Mouse (Mus musculus) forebrain, embryonic 13.5 days (tissue): ENCODE data around the gene Kmt2c. TPM values are rescaled to one million over a fixed set of nuclear protein-coding genes. Genes with fewer than 3 reads are reported as not detected.
"Not testable (repeated sequence)": the region's sequence is repeated elsewhere in the genome, so short reads cannot be mapped to it uniquely, and the experiment has no call there.

Source experiments
- ATAC-seq: fragments of 200-750 bp; cut with Nextera tagmentation; 2 replicates; pipeline ENCODE4 v1.8.0; 2017
- H3K27ac ChIP-seq: fragments of 300-500 bp; sonication (generic); 2 replicates; pipeline ENCODE4 v1.5.1; 2015; ENCODE audit warnings: inconsistent platforms, mild to moderate bottlenecking, moderate library complexity
- H3K27me3 ChIP-seq: fragments of 300-500 bp; sonication (generic); 2 replicates; pipeline ENCODE4 v1.6.1; 2015; ENCODE audit warnings: mild to moderate bottlenecking, inconsistent platforms
- H3K36me3 ChIP-seq: fragments of 300-500 bp; sonication (generic); 2 replicates; pipeline ENCODE4 v1.6.1; 2015; ENCODE audit warnings: mild to moderate bottlenecking, inconsistent platforms; ENCODE audit not compliant: poor library complexity, severe bottlenecking
- H3K4me1 ChIP-seq: fragments of 300-500 bp; sonication (generic); 2 replicates; pipeline ENCODE4 v1.6.1; 2015; ENCODE audit warnings: inconsistent platforms
- H3K4me2 ChIP-seq: fragments of 300-500 bp; sonication (generic); 2 replicates; pipeline ENCODE4 v1.6.1; 2015; ENCODE audit warnings: inconsistent platforms, mild to moderate bottlenecking, moderate library complexity
- H3K4me3 ChIP-seq: fragments of 300-500 bp; sonication (generic); 2 replicates; pipeline ENCODE4 v1.5.1; 2015; ENCODE audit warnings: mild to moderate bottlenecking, inconsistent platforms
- H3K9ac ChIP-seq: fragments of 300-500 bp; sonication (generic); 2 replicates; pipeline ENCODE4 v1.6.1; 2015; ENCODE audit warnings: mild to moderate bottlenecking, inconsistent platforms
- H3K9me3 ChIP-seq: fragments of 300-500 bp; sonication (generic); replicated peaks from 2 replicates; pipeline ENCODE4 v1.6.1; 2016; ENCODE audit warnings: inconsistent platforms
- WGBS: fragments of 180-500 bp; shearing (Covaris S2); methylation state at CpG from one replicate; pipeline ENCODE4 v1.1.7; 2015; 5-methylcytosine and 5-hydroxymethylcytosine counted together
- polyA plus RNA-seq: library from polyadenylated mRNA; unstranded; fragments of >200 nt; fragmentation: Nextera tagmentation; extraction: Ambion mirVana; gene quantifications from 2 replicates; pipeline ENCODE4 v1.2.1, GENCODE M21; 2015

The Kmt2c gene
- polyA plus RNA-seq, 1 experiment from 2014 or later, result 25.0 TPM

DNA sequence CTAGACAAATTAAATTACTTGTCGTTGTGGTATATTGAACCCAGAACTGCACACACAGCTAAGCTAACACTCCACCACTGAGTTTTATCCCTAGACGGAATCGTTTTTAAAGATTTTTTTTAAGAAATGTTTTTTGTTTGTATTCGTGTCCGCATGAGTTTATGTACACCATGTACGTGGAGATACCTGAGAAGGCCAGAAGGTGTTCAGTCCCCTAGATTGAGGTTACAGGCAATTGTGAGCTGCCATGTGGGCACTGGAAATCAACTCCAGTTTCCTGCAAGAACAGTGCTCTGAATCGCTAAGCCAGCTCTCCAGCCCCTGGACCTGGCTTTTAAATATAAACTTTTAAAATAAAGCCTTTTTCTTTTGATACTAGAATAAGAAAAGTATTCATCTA lies 2.1 kb upstream of the Kmt2c start:
- Histone ChIP-seq H3K4me2 (peak overlapping the region; percentile 85), H3K36me3 (no peaks in the 10 kb centered on the region), H3K4me3 (peak overlapping the region; percentile 93), H3K27ac (no peak overlapping the region), H3K4me1 (peaks cover 18% of the 10 kb centered on the region), H3K27me3 (no peaks in the 10 kb centered on the region), H3K9ac (no peak overlapping the region), H3K9me3 (no peaks in the 10 kb centered on the region)
- 72% methylated on average over 7 of the region's 7 CpGs for WGBS
- ATAC-seq, result no peak

DNA sequence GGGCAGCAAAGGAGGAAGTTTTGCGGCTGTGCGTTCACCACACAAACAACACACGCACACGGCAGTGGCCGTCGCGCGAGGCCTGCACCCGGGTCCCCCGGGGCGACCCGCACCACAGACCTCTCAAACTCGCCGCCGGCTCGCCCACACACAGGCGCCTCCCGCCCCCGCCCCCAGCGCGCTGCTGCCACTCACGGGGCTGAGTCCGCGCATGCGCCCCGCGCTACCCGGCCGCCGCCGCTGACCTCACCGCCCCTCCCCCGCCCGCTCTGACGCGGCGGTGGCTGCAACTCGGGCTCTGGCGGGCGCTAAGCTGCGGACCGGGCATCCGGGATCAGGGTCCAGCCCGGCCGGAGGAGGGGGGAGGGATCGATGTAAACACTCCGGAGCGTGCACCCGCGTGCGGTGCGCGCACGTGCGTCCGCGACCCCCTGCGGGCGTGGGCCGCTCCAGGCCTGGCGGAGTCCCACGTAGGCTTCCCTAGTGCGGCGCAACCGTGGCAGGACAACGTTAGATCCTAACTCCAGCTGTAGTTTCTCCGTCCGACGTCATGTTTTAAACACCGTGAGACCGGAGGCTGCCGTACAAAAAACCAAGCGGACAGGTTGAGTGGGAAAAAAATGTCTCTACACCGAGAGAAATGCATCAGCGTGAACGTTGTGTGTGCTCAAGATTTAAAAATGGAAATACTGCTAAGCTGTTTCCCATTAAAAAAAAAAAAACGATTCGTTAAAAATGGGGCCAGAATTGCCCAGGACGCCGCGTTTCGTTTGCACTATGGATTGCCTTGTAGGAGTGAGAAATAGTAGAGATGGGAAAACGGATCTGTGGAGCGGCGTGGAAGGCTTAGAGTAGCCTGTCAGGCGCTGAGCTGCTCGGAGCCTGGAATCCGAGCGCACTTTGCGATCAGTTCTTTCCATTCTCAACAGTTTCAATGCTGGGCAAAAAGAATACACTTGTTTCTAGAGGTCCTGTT lies 1.1 kb upstream of the Kmt2c start:
- peak; percentile 88 for ATAC-seq
- Histone ChIP-seq H3K4me1 (peaks cover 20% of the 10 kb centered on the region), H3K9ac (peak overlapping the region; percentile 82), H3K27ac (peak overlapping the region; percentile 99), H3K4me3 (peak overlapping the region; percentile 93), H3K9me3 (no peaks in the 10 kb centered on the region), H3K27me3 (no peaks in the 10 kb centered on the region), H3K4me2 (peak overlapping the region; percentile 85), H3K36me3 (no peaks in the 10 kb centered on the region)
- under 1% methylated on average over 90 of the region's 90 CpGs for WGBS

DNA sequence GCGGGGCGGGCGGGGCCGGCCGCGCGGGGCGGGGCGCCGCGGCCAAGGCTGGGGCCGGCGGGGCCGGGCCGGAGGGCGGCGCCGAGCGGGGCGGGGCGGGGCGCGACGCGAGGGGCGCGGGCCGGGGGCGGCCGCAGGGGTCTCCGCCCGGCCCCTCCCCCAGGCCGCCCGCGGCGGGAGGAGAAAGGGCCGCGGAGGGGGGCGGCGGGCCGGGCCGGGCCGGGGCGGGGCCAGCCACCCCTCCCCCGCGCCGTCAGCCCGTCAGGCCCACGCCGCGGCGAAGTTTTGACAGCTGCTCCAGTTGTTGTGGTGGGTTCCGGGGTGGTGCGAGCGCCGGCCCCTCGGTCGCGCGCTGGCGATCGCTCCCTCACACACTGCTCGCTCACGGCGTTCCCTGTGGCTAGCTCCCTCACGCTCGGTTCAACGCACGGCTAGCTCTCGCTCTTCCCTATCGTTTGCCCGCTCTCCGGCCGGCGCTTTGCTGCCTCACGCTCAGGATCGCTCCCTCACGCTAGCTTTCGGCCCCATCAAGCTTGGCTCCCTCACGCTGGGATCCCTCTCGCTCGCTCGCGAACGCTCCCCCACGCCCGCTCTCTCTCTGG lies 339 bp upstream of the Kmt2c start:
- Histone ChIP-seq H3K4me3 (peak overlapping the region; percentile 93), H3K36me3 (no peaks in the 10 kb centered on the region), H3K9ac (peak overlapping the region; percentile 94), H3K27ac (peak overlapping the region; percentile 99), H3K4me1 (peaks cover 23% of the 10 kb centered on the region), H3K4me2 (peak overlapping the region; percentile 85), H3K9me3 (no peaks in the 10 kb centered on the region), H3K27me3 (no peaks in the 10 kb centered on the region)
- ATAC-seq, result peak; percentile 83
- WGBS, result under 1% methylated on average over 49 of the region's 87 CpGs

DNA sequence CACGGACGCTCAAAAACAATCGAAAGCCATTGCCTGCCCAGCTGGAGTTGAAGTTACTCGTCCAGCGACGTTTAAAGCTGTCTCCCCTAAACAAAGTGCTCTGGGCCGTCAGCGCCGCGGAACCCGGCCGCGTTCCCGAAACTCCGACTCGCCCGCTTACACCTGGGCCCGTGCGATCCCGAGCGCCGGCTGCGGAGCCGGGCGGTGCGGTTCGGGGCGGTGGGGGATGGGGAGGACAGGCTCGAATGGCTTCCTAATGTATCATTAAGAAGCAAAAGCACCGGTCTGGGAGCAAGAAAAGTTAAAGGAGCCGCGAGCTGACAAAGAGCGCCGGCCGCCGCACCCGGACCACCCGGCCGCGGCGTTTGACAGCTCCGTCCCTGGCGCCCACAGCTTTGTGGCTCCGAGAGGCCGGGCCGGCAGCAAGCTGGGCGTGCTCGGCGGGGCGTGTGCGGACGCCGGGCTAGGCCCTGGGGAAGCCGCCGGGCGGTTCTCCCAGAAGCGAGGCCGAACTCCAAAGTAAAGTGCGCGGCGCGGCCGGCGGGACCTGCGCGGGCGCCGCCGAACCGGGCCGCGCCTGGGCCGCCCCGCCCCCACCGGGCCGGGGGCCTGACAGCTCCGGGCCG lies 750 bp downstream of the Kmt2c start:
- Histone ChIP-seq H3K36me3 (no peaks in the 10 kb centered on the region), H3K9ac (peak overlapping the region; percentile 94)
- WGBS, result under 1% methylated on average over 69 of the region's 78 CpGs

DNA sequence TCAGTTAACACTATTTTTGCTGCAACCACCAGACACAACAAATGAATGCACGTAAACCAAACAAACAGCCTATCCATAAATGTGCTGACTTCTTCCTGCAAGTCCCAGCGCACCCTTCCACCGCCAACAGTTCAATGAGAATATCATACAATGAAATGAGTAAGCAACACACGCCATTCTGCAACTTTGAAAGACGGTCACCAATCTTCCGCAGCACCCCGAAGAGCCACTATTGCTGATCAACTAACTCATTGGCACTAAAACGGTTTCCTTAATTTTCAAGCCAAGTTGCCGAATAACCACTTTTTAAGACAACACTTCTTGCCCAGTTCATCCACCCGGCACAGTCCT lies 1.2 kb downstream of the Kmt2c start:
- WGBS, result under 1% methylated on average over 10 of the region's 10 CpGs
- no peaks in the 10 kb centered on the region for H3K27me3 ChIP-seq
- H3K36me3 ChIP-seq, result no peaks in the 10 kb centered on the region
- H3K27ac ChIP-seq, result peak overlapping the region; percentile 99
- H3K4me3 ChIP-seq, result peak overlapping the region; percentile 93
- H3K9ac ChIP-seq, result peak overlapping the region; percentile 94
- peak overlapping the region; percentile 85 for H3K4me2 ChIP-seq
- peaks cover 23% of the 10 kb centered on the region for H3K4me1 ChIP-seq
- no peak for ATAC-seq
- no peaks in the 10 kb centered on the region for H3K9me3 ChIP-seq

More for the DNA sequence above, 750 bp downstream of the Kmt2c start:
- peaks cover 23% of the 10 kb centered on the region for H3K4me1 ChIP-seq
- peak; percentile 11; the same call in 1 of the 2 replicates for ATAC-seq
- H3K4me2 ChIP-seq, result peak overlapping the region; percentile 85
- H3K27me3 ChIP-seq, result no peaks in the 10 kb centered on the region
- peak overlapping the region; percentile 93 for H3K4me3 ChIP-seq
- no peaks in the 10 kb centered on the region for H3K9me3 ChIP-seq
- H3K27ac ChIP-seq, result peak overlapping the region; percentile 99

DNA sequence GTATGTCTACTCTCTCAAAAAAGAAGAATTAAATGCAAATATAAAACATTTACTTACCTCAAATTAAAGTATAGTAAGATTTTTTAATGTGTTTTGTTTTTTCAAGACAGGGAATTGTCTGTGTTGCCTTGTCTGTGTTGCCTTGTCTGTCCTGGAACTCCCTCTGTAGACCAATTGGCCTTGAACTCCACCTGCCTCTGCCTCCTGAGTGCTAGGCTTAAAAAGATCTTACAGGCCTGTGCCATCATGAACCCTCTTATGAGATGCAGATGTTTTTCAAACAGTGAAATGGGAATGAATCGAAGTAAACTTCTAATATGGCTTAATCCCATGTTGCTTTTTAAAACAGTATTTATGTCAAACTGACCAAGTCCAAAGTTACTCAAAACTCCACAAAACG lies 1.9 kb downstream of the Kmt2c start:
- Histone ChIP-seq H3K4me3 (peak overlapping the region; percentile 93), H3K36me3 (no peaks in the 10 kb centered on the region), H3K27ac (no peak overlapping the region), H3K27me3 (no peaks in the 10 kb centered on the region), H3K9me3 (no peaks in the 10 kb centered on the region), H3K4me2 (peak overlapping the region; percentile 85), H3K9ac (peak overlapping the region; percentile 94), H3K4me1 (peaks cover 23% of the 10 kb centered on the region)
- ATAC-seq, result no peak
- WGBS, result 54% methylated on average over 2 of the region's 2 CpGs

DNA sequence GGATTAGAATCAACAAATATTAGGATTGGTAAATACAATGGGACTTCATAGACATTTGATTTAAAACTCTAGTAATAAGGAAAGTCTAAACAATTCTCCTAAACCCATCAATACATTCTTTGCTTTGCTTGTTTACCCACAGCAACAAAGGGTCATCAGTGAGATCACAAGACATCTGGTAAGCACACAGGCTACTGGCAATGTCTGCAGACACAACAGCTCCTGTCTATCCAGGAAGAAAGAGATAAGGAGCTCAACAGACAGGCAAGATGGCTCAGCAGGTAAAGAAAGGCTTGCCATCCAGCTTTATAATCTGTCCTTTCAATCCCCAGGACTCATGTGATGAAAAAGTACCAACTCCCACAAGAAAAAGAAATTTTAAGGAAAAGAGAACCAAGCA lies 19.7 kb downstream of the Kmt2c start:
- H3K9me3 ChIP-seq, result no peaks in the 10 kb centered on the region
- H3K9ac ChIP-seq, result no peak overlapping the region
- H3K4me1 ChIP-seq, result peaks cover 6% of the 10 kb centered on the region; the same call in 1 of the 2 replicates
- ATAC-seq, result no peak
- no peak overlapping the region for H3K4me3 ChIP-seq
- no peaks in the 10 kb centered on the region for H3K36me3 ChIP-seq
- H3K27me3 ChIP-seq, result no peaks in the 10 kb centered on the region
- no peak overlapping the region for H3K4me2 ChIP-seq
- H3K27ac ChIP-seq, result no peak overlapping the region

DNA sequence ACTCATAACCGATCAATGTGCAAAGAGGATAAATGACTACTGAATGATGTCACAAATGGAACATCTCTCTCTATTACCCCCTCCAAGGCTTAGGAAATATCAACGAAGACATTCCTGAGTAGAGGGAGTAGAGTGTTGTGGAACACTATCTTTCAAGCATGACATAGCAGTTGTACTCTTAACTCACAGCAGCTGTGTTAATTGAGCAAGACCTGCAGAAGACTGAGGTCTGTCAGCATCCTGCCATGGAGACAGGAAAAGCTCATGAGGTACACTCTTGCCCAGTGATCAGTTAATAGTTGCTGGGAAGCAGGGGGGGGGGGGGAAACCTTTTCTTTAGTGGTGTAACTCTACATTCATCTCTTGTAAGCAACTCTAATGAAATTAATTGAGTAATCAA lies 22.8 kb downstream of the Kmt2c start:
- no peak for ATAC-seq
- 81% methylated on average over 2 of the region's 2 CpGs for WGBS
- H3K4me3 ChIP-seq, result no peak overlapping the region

DNA sequence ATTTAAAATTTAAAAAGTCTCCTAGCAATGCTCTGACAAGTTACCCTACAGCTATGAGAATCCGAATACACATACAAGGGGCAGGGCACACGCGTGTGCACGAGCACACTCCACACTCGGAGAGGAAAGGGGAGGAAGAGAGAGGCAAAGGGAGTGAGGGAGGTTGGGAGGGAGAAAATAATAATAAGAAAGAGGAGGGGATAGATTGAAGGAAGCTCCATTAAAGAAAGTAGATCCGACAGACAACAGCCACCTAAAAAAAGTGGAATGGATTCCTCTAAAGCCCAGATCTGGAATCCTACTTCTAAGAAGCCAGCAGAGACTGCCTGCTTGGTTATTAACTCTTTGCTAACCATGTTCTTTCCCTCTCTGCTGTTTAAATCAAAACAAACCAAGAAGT lies 26.5 kb downstream of the Kmt2c start:
- Histone ChIP-seq H3K4me3 (peak overlapping the region; percentile 37), H3K4me1 (peaks cover 19% of the 10 kb centered on the region), H3K27me3 (no peaks in the 10 kb centered on the region), H3K36me3 (no peaks in the 10 kb centered on the region), H3K9ac (peak overlapping the region; percentile 47; the same call in 1 of the 2 replicates), H3K9me3 (no peaks in the 10 kb centered on the region), H3K27ac (peak overlapping the region; percentile 67; the same call in 1 of the 2 replicates), H3K4me2 (peak overlapping the region; percentile 60)
- WGBS, result 2% methylated on average over 6 of the region's 6 CpGs
- ATAC-seq, result peak; percentile 75

More for the DNA sequence above, 22.8 kb downstream of the Kmt2c start:
- no peaks in the 10 kb centered on the region for H3K36me3 ChIP-seq
- H3K4me1 ChIP-seq, result peaks cover 19% of the 10 kb centered on the region
- H3K4me2 ChIP-seq, result no peak overlapping the region
- H3K9me3 ChIP-seq, result no peaks in the 10 kb centered on the region
- H3K27ac ChIP-seq, result no peak overlapping the region
- H3K27me3 ChIP-seq, result no peaks in the 10 kb centered on the region
- no peak overlapping the region for H3K9ac ChIP-seq

DNA sequence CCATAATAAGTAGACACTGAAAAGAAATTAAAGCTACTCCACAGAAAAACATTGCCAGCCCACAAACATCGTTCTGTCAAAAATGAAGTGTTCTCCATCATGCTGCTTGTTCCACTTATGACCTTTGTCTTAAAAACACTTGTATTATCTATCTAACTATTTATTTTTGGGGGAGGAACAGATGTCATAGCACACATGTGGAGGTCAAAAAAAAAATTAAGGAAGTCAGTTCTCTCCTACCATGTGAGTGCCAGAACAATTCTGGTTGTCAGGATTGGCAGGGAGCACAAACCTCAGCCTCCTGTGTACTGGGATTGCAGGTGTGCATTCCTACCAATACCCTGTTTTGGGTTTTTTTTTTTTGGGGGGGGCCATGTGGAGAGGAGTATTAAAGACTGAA lies 36.6 kb downstream of the Kmt2c start:
- no peak for ATAC-seq
- Histone ChIP-seq H3K27me3 (no peaks in the 10 kb centered on the region), H3K9ac (no peak overlapping the region), H3K4me3 (no peak overlapping the region), H3K27ac (no peak overlapping the region), H3K4me2 (no peak overlapping the region), H3K9me3 (no peaks in the 10 kb centered on the region), H3K4me1 (no peaks in the 10 kb centered on the region), H3K36me3 (peaks cover 9% of the 10 kb centered on the region; the same call in 1 of the 2 replicates)
- 89% methylated on average over 1 of the region's 1 CpGs for WGBS

DNA sequence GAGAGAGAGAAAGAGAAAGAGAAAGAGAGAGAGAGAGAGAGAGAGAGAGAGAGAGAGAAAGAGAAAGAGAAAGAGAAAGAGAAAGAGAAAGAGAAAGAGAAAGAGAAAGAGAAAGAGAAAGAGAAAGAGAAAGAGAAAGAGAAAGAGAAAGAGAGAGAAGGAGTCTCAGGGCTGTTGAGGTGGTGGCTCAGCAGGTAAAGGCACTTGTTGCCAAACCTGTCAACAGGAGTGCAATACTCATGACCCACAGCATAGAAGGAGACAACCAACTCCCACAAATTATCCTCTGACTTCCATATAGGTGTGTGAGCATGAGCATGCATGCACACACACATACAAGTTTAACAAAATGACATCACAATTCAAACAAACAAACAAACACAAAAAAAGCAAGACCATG lies 43.2 kb downstream of the Kmt2c start:
- H3K4me3 ChIP-seq, H3K27ac ChIP-seq, H3K4me2 ChIP-seq, H3K27me3 ChIP-seq, ATAC-seq, H3K4me1 ChIP-seq, H3K9me3 ChIP-seq, H3K9ac ChIP-seq, H3K36me3 ChIP-seq: not testable (repeated sequence)

DNA sequence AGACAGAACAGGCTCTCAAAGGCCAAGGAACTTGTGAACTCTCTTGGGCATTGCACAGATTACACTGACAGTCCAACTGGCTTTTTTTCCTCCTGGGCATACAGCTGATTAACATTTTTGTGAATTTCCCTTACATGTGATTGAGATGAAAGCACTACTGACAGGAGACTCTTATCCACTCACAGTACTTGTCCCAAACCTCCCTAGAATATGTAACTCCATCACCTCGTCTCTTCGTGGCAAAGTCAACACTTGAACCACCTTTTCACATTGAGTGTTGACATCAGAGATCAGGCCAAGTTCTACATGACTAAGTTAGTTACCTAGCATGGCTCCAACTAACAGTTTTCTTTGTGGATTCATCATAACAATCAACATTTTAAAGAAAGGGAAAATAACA lies 45.9 kb downstream of the Kmt2c start:
- 86% methylated on average over 2 of the region's 2 CpGs for WGBS
- Histone ChIP-seq H3K4me2 (no peak overlapping the region), H3K4me3 (no peak overlapping the region), H3K4me1 (peaks cover 4% of the 10 kb centered on the region), H3K36me3 (no peaks in the 10 kb centered on the region), H3K27me3 (no peaks in the 10 kb centered on the region), H3K9ac (no peak overlapping the region), H3K9me3 (no peaks in the 10 kb centered on the region), H3K27ac (no peak overlapping the region)
- ATAC-seq, result no peak
